Mouse (Mus musculus) midbrain, embryonic 15.5 days (tissue): ENCODE results near the gene Gfod1. TPM values are rescaled to one million over a fixed set of nuclear protein-coding genes. Genes with fewer than 3 reads are reported as not detected.

Source experiments
- ATAC-seq: fragments of 200-750 bp; cut with Nextera tagmentation; replicated peaks from 2 replicates; pipeline ENCODE4 v1.8.0; 2017; ENCODE audit warnings: moderate TSS enrichment
- H3K27ac ChIP-seq: fragments of 300-500 bp; sonication (generic); 2 replicates; pipeline ENCODE4 v1.5.1; 2015; ENCODE audit warnings: mild to moderate bottlenecking, inconsistent platforms
- H3K27me3 ChIP-seq: fragments of 300-500 bp; sonication (generic); replicated peaks from 2 replicates; pipeline ENCODE4 v1.6.1; 2015; ENCODE audit warnings: inconsistent platforms
- H3K36me3 ChIP-seq: fragments of 300-500 bp; sonication (generic); replicated peaks from 2 replicates; pipeline ENCODE4 v1.6.1; 2015; ENCODE audit warnings: inconsistent platforms
- H3K4me1 ChIP-seq: fragments of 300-500 bp; sonication (generic); 2 replicates; pipeline ENCODE4 v1.6.1; 2015; ENCODE audit warnings: inconsistent platforms
- H3K4me2 ChIP-seq: fragments of 300-500 bp; sonication (generic); 2 replicates; pipeline ENCODE4 v1.6.1; 2015; ENCODE audit warnings: inconsistent platforms, mild to moderate bottlenecking, moderate library complexity
- H3K4me3 ChIP-seq: fragments of 300-500 bp; sonication (generic); 2 replicates; pipeline ENCODE4 v1.5.1; 2015; ENCODE audit warnings: mild to moderate bottlenecking, inconsistent platforms
- H3K9ac ChIP-seq: fragments of 300-500 bp; sonication (generic); 2 replicates; pipeline ENCODE4 v1.6.1; 2015; ENCODE audit warnings: mild to moderate bottlenecking, inconsistent platforms
- H3K9me3 ChIP-seq: fragments of 300-500 bp; sonication (generic); 2 replicates; pipeline ENCODE4 v1.6.1; 2016; ENCODE audit warnings: inconsistent platforms
- WGBS: fragments of 180-500 bp; shearing (Covaris S2); methylation state at CpG from one replicate; pipeline ENCODE4 v1.1.7; 2015; ENCODE audit warnings: mixed read lengths; 5-methylcytosine and 5-hydroxymethylcytosine counted together
- polyA plus RNA-seq: library from polyadenylated mRNA; unstranded; fragments of >200 nt; fragmentation: Nextera tagmentation; extraction: Ambion mirVana; gene quantifications from 2 replicates; pipeline ENCODE4 v1.2.1, GENCODE M21; 2015

The Gfod1 gene
- polyA plus RNA-seq, 1 experiment from 2014 or later, result 2.4 TPM

DNA sequence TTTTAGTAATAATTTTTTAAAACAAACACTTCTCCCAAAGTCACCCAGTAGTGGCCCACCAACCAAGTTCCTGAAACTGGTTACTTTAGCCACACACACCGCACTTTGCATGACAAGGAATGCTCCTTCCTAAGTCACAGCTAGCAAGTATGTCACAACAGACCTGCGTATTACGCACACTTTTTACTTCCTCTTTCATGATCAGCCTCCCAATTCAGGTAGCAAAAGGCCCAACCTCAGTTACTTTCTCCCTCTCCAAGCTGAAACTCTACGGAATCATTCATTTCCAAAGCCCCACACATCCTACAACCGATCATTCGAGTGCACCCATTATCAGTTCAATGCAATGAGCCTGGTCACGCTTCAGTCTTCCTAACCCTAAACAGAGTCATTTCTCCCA is 8.3 kb downstream of the Gfod1 start:
- Histone ChIP-seq H3K4me1 (peaks cover 15% of the 10 kb centered on the region), H3K4me3 (no peak overlapping the region), H3K27ac (no peak overlapping the region), H3K27me3 (no peaks in the 10 kb centered on the region), H3K36me3 (no peaks in the 10 kb centered on the region), H3K9me3 (no peaks in the 10 kb centered on the region), H3K4me2 (no peak overlapping the region), H3K9ac (no peak overlapping the region)
- WGBS, result 90% methylated on average over 7 of the region's 7 CpGs
- no peak for ATAC-seq

DNA sequence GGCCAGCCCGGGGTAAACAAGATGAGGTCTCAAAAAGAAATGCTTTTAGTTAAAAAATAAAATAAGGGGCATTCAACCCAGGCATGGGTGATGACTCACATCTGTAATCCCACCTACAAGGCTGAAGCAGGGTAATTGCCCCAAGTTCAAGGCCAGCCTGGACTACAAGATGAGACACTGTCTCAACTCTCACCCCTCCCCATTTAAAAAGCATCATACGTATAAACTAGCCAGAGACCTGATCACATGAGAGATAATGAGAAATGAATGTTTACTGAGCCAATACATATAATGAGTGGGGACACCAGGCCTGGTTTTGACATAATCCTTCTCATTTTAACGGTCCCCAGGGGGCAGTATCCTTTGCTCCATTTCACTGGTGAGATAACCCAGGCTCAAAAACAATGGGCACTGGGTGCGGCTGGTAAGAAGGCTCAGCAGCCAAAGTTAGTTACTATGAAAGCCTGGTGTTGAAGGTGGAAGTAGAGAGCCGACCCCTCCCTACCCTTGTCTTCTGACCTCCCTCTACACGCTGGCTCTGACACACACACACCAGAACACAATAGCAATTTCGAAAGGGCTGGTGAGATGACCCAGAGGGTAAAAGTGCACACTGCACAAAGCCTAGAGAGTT is 8.9 kb downstream of the Gfod1 start:
- no peak overlapping the region for H3K4me2 ChIP-seq
- H3K9me3 ChIP-seq, result no peaks in the 10 kb centered on the region
- WGBS, result 59% methylated on average over 7 of the region's 7 CpGs
- no peak for ATAC-seq
- no peak overlapping the region for H3K9ac ChIP-seq
- H3K4me3 ChIP-seq, result no peak overlapping the region
- peaks cover 9% of the 10 kb centered on the region for H3K4me1 ChIP-seq
- no peaks in the 10 kb centered on the region for H3K27me3 ChIP-seq
- H3K27ac ChIP-seq, result no peak overlapping the region
- H3K36me3 ChIP-seq, result no peaks in the 10 kb centered on the region

GRCm38 (mm10) chr13:43292892-43293291 is 11.1 kb downstream of the Gfod1 start:
- H3K9ac ChIP-seq, result no peak overlapping the region
- no peaks in the 10 kb centered on the region for H3K9me3 ChIP-seq
- H3K4me1 ChIP-seq, result peaks cover 16% of the 10 kb centered on the region
- WGBS, result 81% methylated on average over 4 of the region's 4 CpGs
- no peak overlapping the region for H3K4me2 ChIP-seq
- no peak overlapping the region for H3K4me3 ChIP-seq
- H3K27me3 ChIP-seq, result no peaks in the 10 kb centered on the region
- no peak overlapping the region for H3K27ac ChIP-seq
- H3K36me3 ChIP-seq, result no peaks in the 10 kb centered on the region
- no peak for ATAC-seq

DNA sequence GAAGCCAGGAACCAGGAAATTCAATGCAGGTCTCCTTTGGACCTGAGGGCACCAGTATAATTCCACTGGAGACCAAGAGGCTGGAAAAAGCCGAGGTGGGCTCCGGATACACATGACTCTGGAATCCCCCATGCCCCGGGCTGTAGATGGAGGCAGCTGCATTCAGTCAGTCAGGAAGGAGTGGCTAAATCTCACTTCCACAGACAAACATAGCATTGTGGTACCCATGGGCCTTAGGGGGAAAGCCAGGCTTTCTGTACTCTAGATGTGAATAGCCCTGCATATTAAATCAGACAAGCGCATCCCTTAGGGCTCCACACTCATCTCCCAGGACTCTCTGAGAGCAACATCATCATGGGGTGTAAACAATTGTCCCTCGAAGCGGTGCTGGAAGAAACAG is 14.9 kb downstream of the Gfod1 start:
- Histone ChIP-seq H3K4me1 (peaks cover 19% of the 10 kb centered on the region), H3K4me3 (no peak overlapping the region), H3K36me3 (no peaks in the 10 kb centered on the region), H3K27me3 (no peaks in the 10 kb centered on the region), H3K27ac (peak overlapping the region; percentile 64), H3K4me2 (no peak overlapping the region), H3K9ac (no peak overlapping the region), H3K9me3 (no peaks in the 10 kb centered on the region)
- 37% methylated on average over 6 of the region's 6 CpGs for WGBS
- peak; percentile 60 for ATAC-seq

DNA sequence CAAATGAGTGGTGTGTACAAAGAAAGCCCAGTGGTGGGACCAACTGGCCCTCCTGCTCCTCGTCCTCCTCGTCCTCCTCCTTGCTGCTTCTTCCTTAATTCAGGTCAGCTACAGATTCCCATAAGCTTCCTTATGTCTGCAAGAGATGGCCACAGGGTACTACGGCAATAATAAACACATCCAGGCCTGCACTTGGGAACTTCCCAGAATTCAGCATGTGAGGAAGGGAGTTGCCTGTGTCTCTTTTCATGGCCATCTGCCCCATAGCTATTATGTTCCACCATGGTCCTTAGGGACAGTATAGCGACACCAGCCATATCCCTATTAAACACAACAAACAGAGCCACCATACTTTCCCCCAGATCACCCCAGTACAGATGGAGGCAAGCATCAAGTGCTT is 15.5 kb downstream of the Gfod1 start:
- no peaks in the 10 kb centered on the region for H3K36me3 ChIP-seq
- H3K4me2 ChIP-seq, result no peak overlapping the region
- ATAC-seq, result no peak

DNA sequence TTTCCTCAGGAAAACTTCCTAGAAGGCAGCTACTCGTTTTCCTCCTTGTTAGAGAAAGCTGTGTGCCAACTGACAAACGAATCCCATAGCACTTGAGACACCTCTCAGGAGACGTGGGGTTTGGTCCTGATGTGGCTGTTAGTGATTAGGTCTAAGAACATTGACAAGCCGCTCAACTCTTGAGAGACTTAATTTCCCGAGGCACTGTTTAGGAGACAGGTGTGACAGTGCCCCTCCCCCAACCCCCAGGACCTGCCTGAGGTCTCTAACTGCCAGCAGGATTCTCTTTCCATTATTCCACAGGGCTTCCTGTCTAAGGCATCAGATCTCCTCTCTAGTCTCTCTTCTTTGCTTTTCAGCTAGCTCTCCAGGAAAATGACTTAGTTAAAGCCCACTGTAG is 15.9 kb downstream of the Gfod1 start:
- Histone ChIP-seq H3K27ac (peak overlapping the region; percentile 30; the same call in 1 of the 2 replicates), H3K4me2 (no peak overlapping the region), H3K36me3 (no peaks in the 10 kb centered on the region), H3K27me3 (no peaks in the 10 kb centered on the region), H3K9me3 (no peaks in the 10 kb centered on the region), H3K4me1 (peaks cover 19% of the 10 kb centered on the region), H3K9ac (no peak overlapping the region), H3K4me3 (no peak overlapping the region)
- no peak for ATAC-seq
- 32% methylated on average over 5 of the region's 5 CpGs for WGBS

More for the DNA sequence above, 15.5 kb downstream of the Gfod1 start:
- Histone ChIP-seq H3K4me1 (peaks cover 19% of the 10 kb centered on the region), H3K4me3 (no peak overlapping the region), H3K9ac (no peak overlapping the region), H3K27ac (peak overlapping the region; percentile 30; the same call in 1 of the 2 replicates), H3K9me3 (no peaks in the 10 kb centered on the region), H3K27me3 (no peaks in the 10 kb centered on the region)
- 53% methylated on average over 4 of the region's 4 CpGs for WGBS

GRCm38 (mm10) chr13:43286836-43287235 is 17.1 kb downstream of the Gfod1 start:
- Histone ChIP-seq H3K9me3 (no peaks in the 10 kb centered on the region), H3K4me2 (no peak overlapping the region), H3K9ac (no peak overlapping the region), H3K4me3 (no peak overlapping the region), H3K4me1 (peaks cover 19% of the 10 kb centered on the region), H3K27ac (no peak overlapping the region), H3K36me3 (no peaks in the 10 kb centered on the region), H3K27me3 (no peaks in the 10 kb centered on the region)
- WGBS, result 80% methylated on average over 7 of the region's 7 CpGs
- no peak for ATAC-seq

DNA sequence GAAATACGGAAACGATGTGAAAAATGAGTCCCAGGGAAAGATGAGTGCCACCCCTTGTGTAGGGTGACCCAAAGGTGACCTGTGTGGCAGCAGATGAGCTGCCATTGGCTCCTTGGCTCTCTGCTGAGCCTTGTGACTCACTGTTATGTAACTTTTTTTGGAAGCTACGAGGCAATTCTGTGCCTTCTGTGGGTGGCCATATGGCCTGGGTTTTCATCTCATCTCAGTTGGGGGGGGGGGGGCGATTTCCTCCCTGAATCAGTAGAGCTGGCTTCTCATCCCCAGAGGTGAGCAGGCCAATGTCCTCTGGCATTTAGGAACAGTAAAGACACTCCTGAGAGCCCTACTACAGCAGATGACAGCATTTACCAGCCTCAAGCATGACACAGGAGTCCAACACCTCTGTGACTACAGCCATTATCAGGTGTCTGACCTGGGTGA is 19.2 kb downstream of the Gfod1 start:
- ATAC-seq, result 0 out of 2 replicates have a peak, but pooled peaks have one; percentile 17
- Histone ChIP-seq H3K4me2 (no peak overlapping the region), H3K4me1 (peaks cover 19% of the 10 kb centered on the region), H3K9me3 (no peaks in the 10 kb centered on the region), H3K4me3 (no peak overlapping the region), H3K27me3 (no peaks in the 10 kb centered on the region), H3K9ac (no peak overlapping the region), H3K27ac (no peak overlapping the region), H3K36me3 (no peaks in the 10 kb centered on the region)
- WGBS, result 77% methylated on average over 4 of the region's 4 CpGs

GRCm38 (mm10) chr13:43273906-43274305 is 30.1 kb downstream of the Gfod1 start:
- H3K4me1 ChIP-seq, result peaks cover 12% of the 10 kb centered on the region
- H3K9ac ChIP-seq, result no peak overlapping the region
- no peak overlapping the region for H3K4me2 ChIP-seq
- H3K27ac ChIP-seq, result no peak overlapping the region
- no peaks in the 10 kb centered on the region for H3K36me3 ChIP-seq
- WGBS, result 76% methylated on average over 14 of the region's 14 CpGs
- no peaks in the 10 kb centered on the region for H3K27me3 ChIP-seq
- no peaks in the 10 kb centered on the region for H3K9me3 ChIP-seq
- no peak for ATAC-seq
- H3K4me3 ChIP-seq, result no peak overlapping the region

GRCm38 (mm10) chr13:43272303-43273135 is 31.5 kb downstream of the Gfod1 start:
- Histone ChIP-seq H3K27ac (no peak overlapping the region), H3K4me3 (no peak overlapping the region), H3K9ac (no peak overlapping the region), H3K4me2 (no peak overlapping the region), H3K36me3 (no peaks in the 10 kb centered on the region), H3K4me1 (peaks cover 12% of the 10 kb centered on the region), H3K9me3 (no peaks in the 10 kb centered on the region), H3K27me3 (no peaks in the 10 kb centered on the region)
- 85% methylated on average over 13 of the region's 13 CpGs for WGBS
- ATAC-seq, result no peak

DNA sequence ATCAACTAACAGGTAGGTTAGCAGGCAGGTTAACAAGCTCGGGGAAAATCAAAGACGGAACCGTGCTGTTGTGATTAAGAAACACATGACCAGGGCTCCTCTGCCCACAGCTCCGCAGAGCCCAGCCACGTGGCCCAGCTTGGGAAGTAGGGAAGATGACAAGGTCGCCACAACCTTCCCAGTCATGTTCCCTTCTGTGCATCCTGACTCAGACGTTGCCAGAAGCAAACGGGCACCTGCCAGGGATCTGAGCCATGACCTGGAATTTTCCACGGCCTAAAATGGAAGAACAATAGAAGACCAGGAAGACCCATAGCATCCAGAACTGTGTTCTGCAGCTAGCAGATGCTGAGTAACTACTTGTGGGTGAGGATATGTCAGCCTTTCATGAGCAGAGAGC is 32.5 kb downstream of the Gfod1 start:
- 76% methylated on average over 9 of the region's 9 CpGs for whole genome bisulfite sequencing
- no peak for ATAC-seq
- H3K4me1 ChIP-seq, result peaks cover 12% of the 10 kb centered on the region
- no peaks in the 10 kb centered on the region for H3K9me3 ChIP-seq
- H3K36me3 ChIP-seq, result no peaks in the 10 kb centered on the region
- no peak overlapping the region for H3K27ac ChIP-seq
- no peak overlapping the region for H3K4me3 ChIP-seq
- no peak overlapping the region for H3K4me2 ChIP-seq
- no peaks in the 10 kb centered on the region for H3K27me3 ChIP-seq
- H3K9ac ChIP-seq, result no peak overlapping the region

- H3K27ac ChIP-seq, result no peak overlapping the region
- H3K27me3 ChIP-seq, result no peaks in the 10 kb centered on the region
- no peaks in the 10 kb centered on the region for H3K9me3 ChIP-seq
- no peak overlapping the region for H3K9ac ChIP-seq
- H3K4me3 ChIP-seq, result no peak overlapping the region
- H3K4me1 ChIP-seq, result peaks cover 24% of the 10 kb centered on the region
- no peak overlapping the region for H3K4me2 ChIP-seq
- H3K36me3 ChIP-seq, result no peaks in the 10 kb centered on the region
- 32% methylated on average over 10 of the region's 10 CpGs for WGBS
- 0 out of 2 replicates have a peak, but pooled peaks have one; percentile 27 for ATAC-seq
Measured at GRCm38 (mm10) chr13:43270220-43270597, 33.8 kb downstream of the Gfod1 start.
